17 mouse cellular contexts compared by ENCODE assay signal in the genomic region with DNA sequence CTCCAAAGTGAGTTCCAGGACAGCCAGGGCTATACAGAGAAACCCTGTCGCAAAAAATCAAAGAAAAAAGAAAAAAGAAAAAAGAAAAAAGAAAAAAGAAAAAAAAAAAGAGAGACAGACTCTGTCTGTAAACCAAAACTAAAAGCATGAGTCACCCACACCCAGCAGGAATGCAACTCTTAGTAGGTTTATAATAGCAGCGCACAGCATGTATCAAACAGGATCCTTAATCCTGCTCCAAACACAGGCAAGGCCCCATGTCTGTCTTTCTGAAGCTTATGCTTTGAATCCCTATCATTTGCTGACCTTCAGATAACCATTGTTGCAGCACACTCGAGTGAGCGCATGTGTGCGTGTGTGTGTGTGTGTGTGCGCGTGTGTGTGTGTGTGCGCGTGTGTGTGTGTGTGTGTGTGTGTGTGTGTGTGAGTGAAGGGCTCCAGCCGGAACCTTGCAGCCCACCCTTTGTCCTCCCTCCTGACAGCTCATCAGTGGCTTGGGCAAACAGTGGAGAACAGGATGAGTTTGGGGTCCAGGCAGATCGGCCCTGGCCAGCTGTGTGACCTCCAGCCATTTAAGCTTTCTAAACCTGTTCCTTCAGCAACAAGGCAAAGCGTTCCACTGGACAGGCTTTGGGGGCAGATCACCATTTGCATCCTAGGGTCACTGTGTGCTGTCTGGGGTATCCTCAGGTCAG. TPM values are rescaled to one million over a fixed set of nuclear protein-coding genes. Genes with fewer than 3 reads are reported as not detected.
"Had no signal": no experiment of that assay in that cellular context is flagged by ENCODE, and none has a peak within 500 bp of the region (broad histone marks: within the 10 kb centered on the region; RNA-seq: fewer than 3 reads in every experiment).

No protein-coding gene starts in this region.

- H3K9me3 ChIP-seq: limb, embryonic 13.5 days; midbrain, embryonic 12.5 days had no signal

- H3K4me3 ChIP-seq: limb, embryonic 13.5 days; midbrain, embryonic 12.5 days had no signal

- H3K9ac ChIP-seq: limb, embryonic 13.5 days; liver, embryonic 14.5 days; lung, embryonic 14.5 days; midbrain, embryonic 12.5 days had no signal

- H3K36me3 ChIP-seq: limb, embryonic 13.5 days; midbrain, embryonic 12.5 days had no signal

- H3K27me3 ChIP-seq: limb, embryonic 13.5 days; midbrain, embryonic 12.5 days had no signal

- H3K4me2 ChIP-seq: limb, embryonic 13.5 days; lung, embryonic 14.5 days; midbrain, embryonic 12.5 days had no signal

- H3K27ac ChIP-seq: limb, embryonic 13.5 days; liver, embryonic 14.5 days; midbrain, embryonic 12.5 days had no signal

- DNase-seq: kidney, adult 18-20 months; kidney, postnatal 10 days; kidney, postnatal 4 days; left cerebral cortex, postnatal 4 days; lung, embryonic 14.5 days; right cerebral cortex, postnatal 25 days; thymus, adult 18-20 months; thymus, postnatal 14 days had no signal

RNA-seq across cellular contexts. Expression of a gene that starts 47.9 kb away (rescaled TPM):
- polyA plus RNA-seq: intestine, embryonic 14.5 days; kidney, embryonic 14.5 days; limb, embryonic 13.5 days; liver, embryonic 14.5 days; lung, embryonic 14.5 days; midbrain, embryonic 12.5 days; neural tube, embryonic 14.5 days; small intestine, adult 2 months; stomach, embryonic 14.5 days; urinary bladder, adult 2 months had no signal
